Mouse (Mus musculus): ENCODE measurements around the gene Olfr131. TPM values are rescaled to one million over a fixed set of nuclear protein-coding genes. Genes with fewer than 3 reads are reported as not detected.
"Not testable (repeated sequence)": the region's sequence is repeated elsewhere in the genome, so short reads cannot be mapped to it uniquely, and the experiment has no call there.

Olfr131 gene
- total RNA-seq (2021): not detected

DNA sequence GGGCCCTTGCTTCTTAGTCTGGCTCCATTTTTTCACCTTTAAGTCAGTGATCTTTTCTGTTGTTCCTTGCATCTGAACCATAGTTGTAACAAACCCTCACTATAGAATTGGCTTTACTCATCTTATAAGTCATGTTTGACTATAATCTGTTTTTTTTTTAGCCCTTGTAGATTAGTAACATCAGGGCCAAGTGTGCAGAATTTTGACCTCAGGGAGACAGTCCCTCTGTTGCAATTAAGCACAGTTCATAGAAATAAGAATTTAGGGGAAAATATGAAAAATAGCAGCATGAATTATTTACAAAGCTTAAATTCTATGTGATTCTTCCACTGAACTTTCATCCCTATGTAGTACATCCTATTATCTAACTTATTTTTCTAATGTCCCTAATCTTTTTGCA, at the start of gene Olfr131:
Gene Olfr131 (minus strand): TSS at position 101 of the 400 bp plus-strand sequence.
- intact Hi-C loops (cut with DNase I): no loop called here
- DNase-seq (ENCODE audit: low spot score in 2 of 2): no peak

DNA sequence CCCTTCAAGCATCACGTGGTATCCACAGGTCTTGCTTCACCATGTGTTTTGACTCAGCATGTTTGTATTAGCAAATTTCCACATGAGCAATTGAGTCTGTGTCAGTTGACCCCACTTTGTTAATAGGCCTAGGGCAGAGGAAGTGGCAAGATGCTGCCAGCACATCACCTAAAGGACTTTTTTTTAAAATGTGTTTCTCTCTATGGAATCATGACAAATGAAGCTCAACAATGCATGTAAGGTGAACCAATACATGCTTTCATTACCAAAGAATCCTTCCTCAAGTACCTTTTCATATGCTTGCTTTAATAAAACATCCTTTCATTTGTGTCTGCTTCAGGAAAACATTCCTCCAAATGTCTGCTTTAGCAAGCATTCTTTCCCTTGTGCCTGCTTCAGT, 45.9 kb upstream of the Olfr131 start, which contains the start of gene Olfr132:
Gene Olfr132 (minus strand): TSS at position 101 of the 400 bp plus-strand sequence.
- intact Hi-C loops (cut with DNase I): no loop called here
- no peak for DNase-seq (ENCODE audit: low spot score in 2 of 2)

DNA sequence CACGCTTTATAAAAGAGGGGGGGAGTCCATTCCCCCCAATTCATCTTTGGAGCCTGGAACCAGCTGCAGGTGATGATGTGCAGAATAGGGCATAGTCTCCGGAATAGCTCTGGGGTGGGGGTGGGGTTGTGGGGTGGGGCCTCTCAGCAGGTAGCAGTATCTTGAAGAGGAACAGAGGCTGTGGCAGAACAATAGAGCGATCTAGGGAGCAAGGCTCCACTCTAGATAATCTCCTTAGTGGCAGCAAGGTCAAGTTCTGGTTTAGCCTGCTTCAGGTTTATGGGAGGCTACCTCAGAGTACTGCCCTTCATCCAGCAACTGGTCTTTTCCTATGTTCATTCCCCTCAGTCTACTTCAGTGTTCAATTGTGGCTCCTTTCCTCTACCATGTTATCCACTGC, 36.9 kb upstream of the Olfr131 start:
- intact Hi-C loops (cut with DNase I): not testable (repeated sequence)

DNA sequence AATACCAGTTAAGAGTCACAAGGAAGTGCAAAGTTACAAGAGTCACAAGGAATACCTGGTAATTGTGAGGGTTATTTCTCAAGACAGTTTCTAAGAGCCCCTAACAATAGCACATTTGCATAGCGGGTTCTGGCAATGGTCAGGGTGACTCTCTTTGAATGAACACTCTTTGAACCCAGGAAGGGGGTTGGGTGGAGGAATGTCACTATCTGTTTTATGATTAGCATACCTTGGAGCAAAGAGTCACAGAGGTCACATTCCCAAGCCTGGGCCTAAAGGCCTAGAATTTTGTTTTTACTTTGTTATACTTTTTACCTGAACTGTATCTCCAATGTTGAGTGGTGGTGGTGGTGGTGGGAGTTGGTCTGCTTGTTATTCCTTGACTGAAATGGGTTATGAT, 35.7 kb upstream of the Olfr131 start:
- DNase-seq (ENCODE audit: low spot score in 2 of 2); intact Hi-C loops (cut with DNase I): not testable (repeated sequence)

More for the DNA sequence above, 36.9 kb upstream of the Olfr131 start:
- not testable (repeated sequence) for DNase-seq (ENCODE audit: low spot score in 2 of 2)

DNA sequence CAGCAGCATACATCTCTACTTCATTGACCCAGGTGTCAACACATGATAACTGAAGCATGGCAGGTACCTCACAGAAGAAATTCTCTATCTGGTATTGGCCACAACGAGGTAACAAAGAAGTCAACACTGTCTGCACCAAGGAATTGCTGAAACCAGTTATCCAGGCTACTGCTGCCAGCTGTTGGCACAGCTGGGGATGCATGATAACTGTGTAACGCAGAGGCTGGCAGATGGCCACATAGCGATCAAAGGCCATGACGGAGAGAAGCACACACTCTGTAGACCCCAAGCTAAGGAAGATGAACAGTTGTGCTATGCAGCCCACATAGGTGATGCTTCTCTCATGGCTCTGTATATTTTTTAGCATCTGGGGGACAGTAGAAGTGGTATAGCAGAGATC, 6.1 kb downstream of the Olfr131 start:
- intact Hi-C loops (cut with DNase I): no loop called here
- DNase-seq (ENCODE audit: low spot score in 2 of 2): no peak

DNA sequence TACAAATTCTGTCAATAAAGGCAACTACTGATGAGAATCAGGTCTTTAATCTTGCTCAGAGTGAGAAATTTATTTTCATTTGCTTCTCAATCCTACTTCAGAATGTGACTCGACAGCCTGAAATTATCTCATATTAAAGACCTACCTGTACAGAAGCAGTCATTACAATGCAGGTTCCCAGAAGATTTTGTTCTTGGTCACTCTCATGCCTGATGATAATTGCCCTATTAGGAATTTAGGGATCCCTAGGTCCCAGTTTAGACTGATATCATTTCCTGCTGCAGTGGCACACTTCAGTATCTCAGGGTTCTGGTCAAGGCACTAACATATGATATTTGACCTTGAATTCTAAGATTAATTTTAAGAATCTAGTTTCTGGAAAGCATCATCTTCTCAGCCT, 24.9 kb downstream of the Olfr131 start, which contains the start of gene Olfr130:
Gene Olfr130 (plus strand): TSS at position 301 of the 400 bp plus-strand sequence.
- no peak for DNase-seq (ENCODE audit: low spot score in 2 of 2)
- intact Hi-C loops (cut with DNase I): no loop called here

DNA sequence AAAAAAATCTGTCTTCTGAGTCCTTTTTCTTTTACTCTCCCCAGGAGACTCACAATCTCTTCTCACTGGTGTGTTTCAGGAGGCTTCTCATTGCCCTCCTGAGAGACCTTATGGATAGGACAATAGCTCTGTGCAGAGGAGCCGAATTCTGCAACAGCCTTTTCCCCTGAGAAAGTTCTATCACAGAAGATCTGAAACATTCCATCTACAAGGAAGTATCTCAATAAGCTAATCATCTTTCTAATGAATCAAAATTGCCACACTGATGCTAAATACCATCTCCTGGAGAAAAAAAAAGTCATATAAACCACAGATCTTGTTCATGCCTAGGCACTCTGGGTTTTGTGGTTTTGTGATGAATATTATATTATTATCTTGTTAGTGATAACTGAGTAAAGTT, 28.5 kb downstream of the Olfr131 start, which contains the start of gene Olfr129:
Gene Olfr129 (minus strand): TSS at position 101 of the 400 bp plus-strand sequence.
- intact Hi-C loops (cut with DNase I): no loop called here

More for the DNA sequence above, 28.5 kb downstream of the Olfr131 start, which contains the start of gene Olfr129:
- no peak for DNase-seq (ENCODE audit: low spot score in 2 of 2)

Other genes starting within 250 kb of the Olfr131 start
- not detected for gene Olfr126, start 241.2 kb downstream of the Olfr131 start, total RNA-seq (2021)
- not detected for gene Olfr127, start 188.3 kb downstream of the Olfr131 start, total RNA-seq (2021)
- not detected for gene Olfr128, start 168.1 kb downstream of the Olfr131 start, total RNA-seq (2021)
- gene Olfr761, start 135.6 kb downstream of the Olfr131 start, total RNA-seq (2021): not detected
- gene Olfr129, start 28.6 kb downstream of the Olfr131 start, total RNA-seq (2021): not detected
- gene Olfr130, start 24.8 kb downstream of the Olfr131 start, total RNA-seq (2021): not detected
- gene Olfr132, start 45.8 kb upstream of the Olfr131 start, total RNA-seq (2021): not detected
- not detected for gene Olfr133, start 56.6 kb upstream of the Olfr131 start, total RNA-seq (2021)
- gene Olfr134, start 82.7 kb upstream of the Olfr131 start, total RNA-seq (2021): not detected
- gene Olfr135, start 115.6 kb upstream of the Olfr131 start, total RNA-seq (2021): not detected
- gene Olfr138, start 172.3 kb upstream of the Olfr131 start, total RNA-seq (2021): not detected
- gene Olfr137, start 218.9 kb upstream of the Olfr131 start, total RNA-seq (2021): not detected
- not detected for gene Olfr136, start 241.1 kb upstream of the Olfr131 start, total RNA-seq (2021)